Mouse (Mus musculus) spleen, adult 2 months (tissue): ENCODE results near the gene Dyrk1a.

Source experiments
- CTCF ChIP-seq: fragments of 200-500 bp; IDR thresholded peaks from 2 replicates; pipeline ENCODE4 v1.5.1; 2011; ENCODE audit warnings: mild to moderate bottlenecking, inconsistent platforms; ENCODE audit not compliant: insufficient read depth, insufficient read length, insufficient replicate concordance; ENCODE audit errors: extremely low read depth
- POLR2A ChIP-seq: fragments of 200-500 bp; IDR thresholded peaks from 2 replicates; pipeline ENCODE4 v1.6.1; 2011; ENCODE audit warnings: low read depth, low read length, inconsistent platforms

DNA sequence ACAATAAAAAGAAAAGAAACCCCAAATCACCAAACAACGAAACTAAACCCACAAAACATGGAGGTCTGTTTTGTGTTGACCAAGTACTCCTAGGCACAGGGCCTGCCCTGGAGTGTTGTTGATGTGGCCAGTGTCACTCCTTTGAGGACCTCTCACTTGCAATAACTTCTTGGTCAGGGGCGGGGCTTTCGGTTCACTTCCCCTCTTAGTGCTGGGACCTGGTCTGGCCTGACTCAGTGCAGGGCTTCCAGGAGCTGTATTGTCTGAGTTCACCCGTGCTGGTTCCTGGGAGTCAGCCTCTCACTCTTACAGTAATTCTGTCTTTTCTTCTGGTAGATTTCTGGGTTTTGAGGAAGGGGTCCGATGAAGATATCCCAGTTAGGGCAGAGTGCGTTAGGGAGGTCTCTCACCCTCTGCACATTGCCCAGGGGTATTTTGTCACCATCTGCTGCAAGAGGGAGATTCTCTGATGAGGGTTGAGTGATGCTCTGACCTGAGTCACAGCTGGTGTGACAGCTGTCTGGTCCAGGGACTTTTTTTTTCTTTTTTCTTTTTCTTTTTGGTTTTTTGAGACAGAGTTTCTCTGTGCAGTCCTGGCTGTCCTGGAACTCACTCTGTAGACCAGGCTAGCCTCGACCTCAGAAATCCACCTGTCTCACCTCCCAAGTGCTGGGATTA is 150.8 kb downstream of the Dyrk1a start:
- TF ChIP-seq POLR2A = no peak
- TF ChIP-seq CTCF = no peak
